Mouse (Mus musculus) urinary bladder, adult 2 months (tissue): ENCODE data around the gene Tenm3. TPM values are rescaled to one million over a fixed set of nuclear protein-coding genes. Genes with fewer than 3 reads are reported as not detected.
"Not testable (repeated sequence)": the region's sequence is repeated elsewhere in the genome, so short reads cannot be mapped to it uniquely, and the experiment has no call there.

ENCODE experiments used
- DNase-seq: peaks from one replicate; pipeline ENCODE4 v3.0.0; 2022; ENCODE audit warnings: low spot score
- polyA plus RNA-seq: library from polyadenylated mRNA; depleted of rRNA; stranded (reverse); fragments of >200 nt; gene quantifications from 2 replicates; pipeline ENCODE4 v1.2.3, GENCODE M21; 2012

Gene Tenm3
- polyA plus RNA-seq, 1 experiment: 7.7 TPM

DNA sequence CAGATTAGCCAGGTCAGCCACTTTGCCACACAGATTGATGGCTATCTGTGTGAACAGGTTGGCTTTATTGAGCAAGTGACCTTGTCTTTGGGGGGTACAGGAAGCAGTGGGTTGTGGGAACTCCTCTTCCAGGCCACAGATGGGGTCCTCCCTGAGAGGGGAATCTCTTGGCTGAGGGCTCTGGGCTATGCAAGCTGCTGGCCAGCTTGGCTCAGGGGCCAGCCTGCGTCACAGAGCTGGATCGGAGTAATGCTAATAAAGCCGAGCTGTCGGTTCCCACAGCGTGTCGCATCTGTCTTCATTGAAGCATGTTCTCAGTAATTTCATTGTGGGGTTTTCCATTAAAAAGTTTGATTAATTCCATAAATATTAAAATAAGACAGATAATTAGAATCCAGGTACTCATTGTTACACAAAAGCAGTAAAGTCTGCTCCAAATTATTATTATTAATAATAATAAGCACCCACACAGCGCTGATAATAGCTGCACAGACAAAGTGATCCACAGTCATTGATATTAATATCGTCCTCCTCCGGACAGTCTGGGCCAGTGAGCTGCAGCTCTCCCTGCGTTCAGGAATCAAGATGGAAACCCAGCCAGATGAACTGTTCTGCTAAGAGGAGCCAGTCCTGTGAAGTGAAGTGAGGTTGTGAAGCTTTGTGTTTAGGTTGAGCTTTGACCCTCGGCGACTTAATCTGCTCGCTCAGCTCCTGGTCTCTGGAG lies 639.5 kb downstream of the Tenm3 start:
- no peak for DNase-seq

DNA sequence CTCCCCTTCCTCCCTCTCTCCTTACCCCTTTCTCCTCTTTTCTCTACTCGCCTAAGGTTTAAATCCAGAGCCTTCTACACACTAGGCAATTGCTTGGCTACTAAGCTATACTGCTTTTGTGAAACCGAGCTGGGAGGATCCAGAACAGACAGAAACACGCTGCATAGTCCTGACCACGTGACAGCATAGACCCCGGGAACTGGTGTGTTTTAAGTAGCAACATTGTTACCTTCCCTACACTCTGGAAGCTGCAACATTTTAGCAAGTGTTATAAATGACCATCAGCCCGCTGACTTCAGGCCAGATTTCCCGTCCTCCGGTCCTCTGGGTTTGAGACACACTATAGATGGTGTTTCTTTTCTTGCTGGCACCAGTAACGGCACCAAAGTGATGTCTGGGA lies 640.1 kb downstream of the Tenm3 start:
- no peak for DNase-seq

DNA sequence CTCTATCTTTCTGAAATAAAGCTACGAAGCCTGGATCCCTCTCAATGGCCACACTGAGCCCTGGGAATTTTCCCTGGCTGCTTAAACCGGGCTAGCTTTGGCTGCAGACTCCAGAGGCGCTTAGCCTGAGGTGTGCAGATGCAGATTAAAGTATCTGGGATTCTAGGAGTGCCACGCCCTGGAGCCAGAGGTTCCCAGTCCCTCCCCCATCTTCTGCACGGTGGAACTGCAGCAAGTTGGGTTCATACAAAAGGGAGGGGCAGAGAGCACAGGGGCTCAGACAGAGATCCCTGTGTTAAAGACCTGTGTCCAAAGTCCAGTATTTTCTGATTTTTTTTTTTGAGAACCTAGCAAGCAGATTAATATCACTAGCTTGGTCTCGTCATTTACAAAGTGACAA lies 640.6 kb downstream of the Tenm3 start:
- DNase-seq: no peak

DNA sequence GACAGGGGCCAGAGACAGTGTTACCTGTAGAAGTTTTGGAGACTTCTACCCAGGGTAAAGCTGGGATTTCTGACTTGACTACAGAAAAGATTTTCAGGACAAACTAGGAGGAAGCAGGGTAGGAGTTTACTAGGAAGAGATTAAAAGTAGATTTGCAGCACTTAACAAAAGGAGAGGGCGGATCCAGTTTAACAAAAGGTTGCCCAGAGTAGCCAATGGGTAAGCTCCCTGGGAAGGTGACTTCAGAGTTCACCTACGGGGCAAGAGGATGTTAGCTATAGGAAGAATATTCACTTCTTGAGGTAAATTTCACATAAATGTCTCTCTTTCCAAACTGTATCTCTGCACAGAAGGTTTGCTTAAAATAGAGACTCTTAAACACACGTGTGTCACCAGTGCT lies 641.1 kb downstream of the Tenm3 start:
- no peak for DNase-seq

DNA sequence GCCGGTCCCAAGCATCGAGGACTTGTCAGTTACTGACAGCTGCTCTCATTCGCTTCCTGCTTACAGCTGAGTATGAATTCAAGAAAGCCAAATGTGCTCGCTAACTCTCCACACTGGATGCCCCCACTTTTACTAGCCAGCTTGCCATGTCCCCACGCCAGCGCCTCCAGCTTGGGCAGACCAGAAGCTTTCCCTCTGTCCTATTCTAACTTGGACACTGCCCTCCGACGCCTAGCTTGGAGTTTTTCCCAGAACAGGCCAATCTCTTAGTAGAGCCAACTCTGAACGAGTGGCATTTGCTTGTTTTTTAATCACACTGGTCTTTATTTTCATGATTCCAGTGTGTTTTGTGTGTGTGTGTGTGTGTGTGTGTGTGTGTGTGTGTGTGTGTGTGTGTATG lies 644.6 kb downstream of the Tenm3 start:
- no peak for DNase-seq

DNA sequence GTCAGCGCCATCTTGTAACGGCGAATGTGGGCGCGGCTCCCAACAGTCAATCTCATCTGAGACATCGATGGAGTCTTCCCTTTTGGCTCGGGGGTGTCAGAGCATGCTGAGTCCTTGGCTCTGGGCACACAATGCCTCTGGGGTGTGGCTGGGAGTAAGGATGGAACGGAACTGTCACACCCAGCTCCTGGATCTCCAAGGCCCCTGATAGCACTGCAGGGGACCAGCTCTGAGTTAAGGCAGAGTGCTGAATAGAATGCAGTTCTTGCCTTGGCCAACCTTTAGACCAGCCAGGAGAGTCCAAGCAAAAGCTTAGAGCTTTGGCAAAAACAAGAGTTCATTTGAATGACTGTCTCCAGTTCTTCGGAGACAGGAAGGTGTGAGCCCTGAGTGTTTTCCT lies 647.8 kb downstream of the Tenm3 start:
- DNase-seq: no peak

DNA sequence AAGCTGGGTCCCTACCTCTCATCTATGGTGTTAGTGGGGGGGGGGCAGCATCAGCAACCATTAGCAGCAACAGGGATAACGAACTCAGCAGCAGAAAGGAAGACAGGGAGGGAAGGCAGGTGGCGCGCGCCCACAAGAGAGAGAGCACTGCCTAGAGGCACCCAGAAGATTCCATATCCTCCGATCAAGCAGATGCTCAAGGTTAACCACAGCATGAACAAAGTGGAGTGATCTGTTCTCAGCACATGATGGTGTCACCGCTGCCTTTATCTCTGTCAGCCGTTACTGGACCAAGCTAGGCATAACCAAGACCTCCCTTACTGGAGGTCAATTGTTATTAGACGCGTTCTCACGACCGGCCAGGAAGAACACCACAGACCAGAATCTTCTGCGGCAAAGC lies 655.2 kb downstream of the Tenm3 start:
- DNase-seq: no peak

DNA sequence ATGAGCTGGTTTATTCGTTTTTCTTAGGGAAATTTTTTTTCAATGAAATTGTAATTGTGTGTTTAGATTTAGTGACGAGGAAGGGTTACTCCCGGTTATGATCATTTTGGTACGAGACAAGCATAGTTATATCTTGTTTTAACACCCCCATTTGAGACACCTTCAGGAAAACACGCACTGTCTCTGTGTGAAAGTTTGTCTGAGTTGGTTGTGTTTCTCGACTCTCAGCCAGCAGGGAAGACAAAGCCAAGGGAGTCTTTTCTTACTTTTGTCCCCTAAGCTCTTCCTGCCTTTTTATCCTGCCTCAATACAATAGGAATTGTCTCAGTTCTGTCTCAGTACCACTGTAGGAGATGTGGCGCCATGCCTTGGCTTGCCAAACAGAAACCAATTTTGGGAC lies 660.0 kb downstream of the Tenm3 start:
- no peak for DNase-seq

DNA sequence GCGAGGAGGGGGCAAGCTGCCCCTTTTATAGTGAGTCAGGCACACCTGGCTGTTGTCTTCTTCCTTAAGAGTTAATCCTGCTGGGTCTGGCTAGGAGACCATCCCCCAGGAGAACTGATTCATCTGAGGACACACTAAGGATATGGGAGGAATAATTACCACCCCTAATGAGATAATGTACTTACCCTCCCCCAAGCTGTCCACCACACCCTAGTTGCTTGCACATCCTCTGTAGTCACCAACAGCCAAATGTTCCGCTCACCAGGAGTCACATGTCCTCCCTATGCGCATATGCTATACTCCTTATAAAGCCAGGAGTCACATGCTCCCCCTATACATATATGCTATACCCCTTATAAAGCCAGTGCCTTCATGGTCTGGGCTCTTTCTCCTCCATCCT lies 662.8 kb downstream of the Tenm3 start:
- DNase-seq: no peak

DNA sequence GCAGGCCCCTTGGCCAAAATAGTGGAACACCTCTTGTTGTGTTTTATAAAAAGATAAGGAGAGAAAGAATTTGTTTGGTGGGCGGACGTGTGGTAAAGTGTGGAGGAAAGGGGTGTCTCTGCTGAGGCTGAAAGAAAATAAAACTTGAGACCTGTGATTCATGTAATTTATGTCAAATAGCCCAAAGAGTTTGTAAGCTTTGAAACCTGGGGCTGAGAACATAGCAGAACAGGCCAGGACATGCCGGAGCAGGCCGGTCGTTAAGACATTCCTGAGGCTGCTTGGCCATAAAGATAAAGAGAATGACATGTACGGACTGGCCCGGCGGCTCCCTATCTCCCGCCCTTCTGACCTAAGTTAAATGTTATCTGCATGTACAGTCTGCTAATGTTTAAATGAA lies 663.6 kb downstream of the Tenm3 start:
- DNase-seq: not testable (repeated sequence)

DNA sequence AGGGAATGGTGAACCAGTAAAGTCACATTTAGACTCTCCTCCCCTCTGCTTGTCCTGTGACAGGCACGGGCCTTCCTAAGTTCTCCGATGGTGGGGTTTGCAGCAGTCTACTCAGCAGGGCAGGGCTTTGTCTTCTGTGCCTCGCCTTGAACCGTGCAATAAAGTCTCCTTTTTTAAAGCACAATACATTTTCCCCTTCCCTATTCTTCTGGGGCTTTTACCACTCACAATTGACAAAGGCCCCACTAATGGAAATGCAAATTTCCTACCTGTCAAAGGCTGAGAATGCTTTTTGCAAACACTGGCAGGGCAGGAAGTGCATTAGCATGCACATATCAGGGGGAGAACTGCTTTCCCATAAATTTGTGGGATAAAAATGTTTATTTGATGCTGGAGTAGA lies 664.8 kb downstream of the Tenm3 start:
- DNase-seq: no peak

DNA sequence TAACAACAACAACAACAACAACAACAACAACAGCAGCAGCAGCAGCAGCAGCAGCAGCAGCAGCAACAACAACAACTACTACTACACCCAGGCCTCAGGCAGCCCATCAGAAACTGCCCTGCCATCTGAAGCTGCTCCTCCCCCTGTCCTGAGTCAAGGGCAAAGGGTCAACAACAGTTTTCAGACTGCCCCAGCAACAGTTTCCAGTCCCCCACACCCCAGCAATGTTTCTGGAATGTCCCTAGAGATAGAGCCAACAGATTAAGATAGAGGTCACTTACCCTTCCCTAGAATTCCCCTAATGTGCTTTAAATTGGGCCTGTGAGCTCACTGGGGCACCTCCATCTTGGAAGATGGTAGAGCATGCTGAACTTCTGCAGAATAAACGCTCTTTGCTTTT lies 665.9 kb downstream of the Tenm3 start:
- DNase-seq: no peak
